Mouse (Mus musculus) midbrain, embryonic 14.5 days (tissue): ENCODE measurements around the gene Anks1b. TPM values are rescaled to one million over a fixed set of nuclear protein-coding genes. Genes with fewer than 3 reads are reported as not detected.

Source experiments
- ATAC-seq: fragments of 200-750 bp; cut with Nextera tagmentation; 2 replicates; pipeline ENCODE4 v1.8.0; 2017; ENCODE audit warnings: moderate number of reproducible peaks, moderate library complexity; ENCODE audit not compliant: low FRiP score, low TSS enrichment
- DNase-seq: peaks from one replicate; pipeline ENCODE4 v3.0.0-alpha.2; 2015
- H3K27ac ChIP-seq: fragments of 300-500 bp; sonication (generic); replicated peaks from 2 replicates; pipeline ENCODE4 v1.5.1; 2014; ENCODE audit warnings: mild to moderate bottlenecking, low read depth, low read length, moderate library complexity
- H3K27me3 ChIP-seq: fragments of 300-500 bp; sonication (generic); 2 replicates; pipeline ENCODE4 v1.6.1; 2014; ENCODE audit warnings: low read length, control low read depth, mixed read lengths; ENCODE audit not compliant: control insufficient read depth, insufficient read depth
- H3K36me3 ChIP-seq: fragments of 300-500 bp; sonication (generic); 2 replicates; pipeline ENCODE4 v1.6.1; 2014; ENCODE audit warnings: low read length, control low read depth; ENCODE audit not compliant: control insufficient read depth, insufficient read depth
- H3K4me1 ChIP-seq: fragments of 300-500 bp; sonication (generic); 2 replicates; pipeline ENCODE4 v1.6.1; 2014; ENCODE audit warnings: mild to moderate bottlenecking, antibody characterized with exemption, low read length, control low read depth; ENCODE audit not compliant: control insufficient read depth, insufficient read depth
- H3K4me2 ChIP-seq: fragments of 300-500 bp; sonication (generic); 2 replicates; pipeline ENCODE4 v1.6.1; 2014; ENCODE audit warnings: mild to moderate bottlenecking, low read length, moderate library complexity
- H3K4me3 ChIP-seq: fragments of 300-500 bp; sonication (generic); replicated peaks from 2 replicates; pipeline ENCODE4 v1.5.1; 2014; ENCODE audit warnings: low read depth, low read length
- H3K9ac ChIP-seq: fragments of 300-500 bp; sonication (generic); replicated peaks from 2 replicates; pipeline ENCODE4 v1.6.1; 2014; ENCODE audit warnings: mild to moderate bottlenecking, low read length, moderate library complexity
- H3K9me3 ChIP-seq: fragments of 300-500 bp; sonication (generic); 2 replicates; pipeline ENCODE4 v1.6.1; 2016; ENCODE audit warnings: low read length, control low read depth, mixed read lengths; ENCODE audit not compliant: control insufficient read depth
- WGBS: fragments of 180-500 bp; shearing (Covaris S2); extraction: QIAGEN DNeasy Blood & Tissue Kit; methylation state at CpG from one replicate; pipeline ENCODE4 v1.1.7; 2014; 5-methylcytosine and 5-hydroxymethylcytosine counted together
- polyA plus RNA-seq: library from polyadenylated mRNA; unstranded; fragments of >200 nt; fragmentation: Nextera tagmentation; extraction: Ambion mirVana; gene quantifications from 2 replicates; pipeline ENCODE4 v1.2.1, GENCODE M21; 2014

Gene Anks1b
- polyA plus RNA-seq, 1 experiment from 2014 or later: 73.1 TPM

DNA sequence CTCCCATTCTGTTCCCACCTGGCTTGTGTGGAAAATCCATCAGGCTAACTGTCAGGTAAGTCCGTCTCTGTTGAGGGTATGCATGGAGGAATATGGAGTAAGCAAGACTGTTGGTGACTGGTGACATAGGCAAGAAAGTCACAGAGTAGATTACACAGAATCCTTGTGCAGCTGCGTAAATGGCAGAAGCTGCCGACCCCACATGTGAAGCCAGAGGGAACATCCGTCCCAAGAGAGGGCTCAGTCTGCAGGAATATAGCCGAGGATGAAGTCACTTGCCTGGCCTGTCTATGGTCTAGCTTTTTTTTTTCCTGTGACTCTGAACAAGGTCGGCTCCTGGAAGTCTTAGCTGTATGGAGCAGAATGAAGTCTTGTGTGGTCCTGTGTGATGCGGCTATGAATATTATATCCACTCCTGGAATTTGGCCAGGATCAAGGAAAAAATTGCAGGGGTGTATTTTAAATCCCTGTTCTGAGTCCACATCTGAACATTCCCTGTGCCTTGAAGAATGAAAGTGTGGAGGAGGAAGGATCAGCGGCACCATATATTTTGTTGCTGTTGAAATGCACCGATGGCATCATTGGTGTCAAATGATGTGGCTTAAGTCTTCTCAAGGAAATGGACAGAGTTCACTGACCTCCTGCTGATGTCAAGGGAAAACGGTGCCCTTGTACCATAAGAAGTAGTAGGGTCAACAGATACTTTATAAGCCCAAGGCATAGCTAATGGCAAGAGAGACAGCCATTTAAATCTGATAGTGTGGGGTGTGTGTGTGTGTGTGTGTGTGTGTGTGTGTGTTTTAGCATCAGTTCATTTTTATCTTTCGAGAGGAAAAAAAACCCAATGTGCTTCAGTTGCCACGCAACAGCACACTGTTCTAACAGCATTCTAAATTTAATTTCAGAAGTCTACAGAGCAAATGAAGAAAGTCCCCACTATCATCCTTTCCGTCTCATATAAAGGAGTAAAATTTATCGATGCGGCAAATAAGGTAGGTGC, 1067.5 kb downstream of the Anks1b start:
- Histone ChIP-seq H3K4me3 (no peak overlapping the region), H3K9ac (no peak overlapping the region), H3K4me1 (no peaks in the 10 kb centered on the region), H3K9me3 (no peaks in the 10 kb centered on the region), H3K27ac (no peak overlapping the region), H3K4me2 (no peak overlapping the region), H3K36me3 (peaks cover 15% of the 10 kb centered on the region), H3K27me3 (no peaks in the 10 kb centered on the region)
- DNase-seq (no peak), ATAC-seq (no peak)
- WGBS: 84% methylated on average over 15 of the region's 15 CpGs

DNA sequence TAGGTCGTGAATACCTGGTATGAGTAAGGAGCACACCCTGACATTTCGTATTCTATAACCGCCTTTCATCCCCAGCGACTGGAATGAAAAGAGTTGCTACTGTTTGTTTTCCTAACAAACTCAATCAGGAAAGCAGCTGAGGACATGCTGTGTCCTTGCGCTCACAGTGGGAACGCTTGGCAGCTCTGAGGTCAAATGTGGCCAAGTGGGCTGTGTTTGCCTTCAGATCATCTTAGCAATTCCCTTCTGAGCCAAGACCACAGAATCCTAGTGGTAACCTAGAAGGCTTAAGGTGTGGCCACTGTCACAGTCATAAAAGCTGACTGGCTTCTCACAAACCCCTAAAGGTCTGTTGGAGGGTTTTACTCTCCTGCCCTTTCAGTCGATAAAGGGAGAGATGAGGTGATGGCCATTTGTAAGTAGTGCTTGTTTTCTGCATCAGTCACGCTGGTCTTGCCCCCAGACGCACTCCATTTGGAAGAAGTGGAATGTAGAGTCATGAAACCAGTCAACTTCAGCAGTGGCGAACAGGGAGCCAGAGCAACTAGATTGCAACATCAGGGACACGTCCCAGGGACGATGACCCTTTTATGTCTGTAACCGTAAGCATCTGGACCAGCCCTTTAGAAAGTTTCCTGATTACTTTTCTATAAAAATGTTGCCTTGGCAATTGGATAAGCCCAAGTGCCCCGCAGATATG, 1068.8 kb downstream of the Anks1b start:
- ATAC-seq (no peak), DNase-seq (no peak)
- no peaks in the 10 kb centered on the region for H3K9me3 ChIP-seq
- WGBS: 90% methylated on average over 14 of the region's 14 CpGs
- no peaks in the 10 kb centered on the region for H3K4me1 ChIP-seq
- H3K4me2 ChIP-seq: no peak overlapping the region
- no peak overlapping the region for H3K4me3 ChIP-seq
- H3K27ac ChIP-seq: no peak overlapping the region
- H3K36me3 ChIP-seq: peaks cover 20% of the 10 kb centered on the region
- no peak overlapping the region for H3K9ac ChIP-seq
- H3K27me3 ChIP-seq: no peaks in the 10 kb centered on the region

DNA sequence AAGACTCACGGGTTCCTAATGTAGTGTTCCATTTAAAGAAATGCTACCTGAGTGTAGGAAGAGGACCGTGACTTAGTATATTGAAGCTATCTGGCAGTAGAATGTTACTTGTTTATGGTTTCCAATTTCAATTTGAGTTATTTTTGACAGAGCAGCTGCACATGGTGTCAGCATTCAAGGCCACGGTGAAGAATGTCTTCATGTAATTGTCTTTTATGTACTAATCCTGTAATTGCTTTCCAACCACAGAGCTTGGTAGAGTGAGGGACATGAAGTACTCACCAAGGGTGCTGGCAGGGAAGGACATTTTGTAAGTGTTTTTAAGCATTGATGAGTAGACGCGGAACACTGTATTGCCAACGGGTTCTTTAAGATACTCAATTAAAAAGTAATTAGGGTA, 1073.7 kb downstream of the Anks1b start:
- ATAC-seq: no peak
- no peak overlapping the region for H3K27ac ChIP-seq
- no peak overlapping the region for H3K4me3 ChIP-seq
- no peak overlapping the region for H3K9ac ChIP-seq
- H3K4me2 ChIP-seq: no peak overlapping the region
- no peaks in the 10 kb centered on the region for H3K27me3 ChIP-seq
- H3K9me3 ChIP-seq: no peaks in the 10 kb centered on the region
- WGBS: 93% methylated on average over 6 of the region's 6 CpGs
- H3K4me1 ChIP-seq: no peaks in the 10 kb centered on the region
- H3K36me3 ChIP-seq: peaks cover 27% of the 10 kb centered on the region
- DNase-seq: no peak

DNA sequence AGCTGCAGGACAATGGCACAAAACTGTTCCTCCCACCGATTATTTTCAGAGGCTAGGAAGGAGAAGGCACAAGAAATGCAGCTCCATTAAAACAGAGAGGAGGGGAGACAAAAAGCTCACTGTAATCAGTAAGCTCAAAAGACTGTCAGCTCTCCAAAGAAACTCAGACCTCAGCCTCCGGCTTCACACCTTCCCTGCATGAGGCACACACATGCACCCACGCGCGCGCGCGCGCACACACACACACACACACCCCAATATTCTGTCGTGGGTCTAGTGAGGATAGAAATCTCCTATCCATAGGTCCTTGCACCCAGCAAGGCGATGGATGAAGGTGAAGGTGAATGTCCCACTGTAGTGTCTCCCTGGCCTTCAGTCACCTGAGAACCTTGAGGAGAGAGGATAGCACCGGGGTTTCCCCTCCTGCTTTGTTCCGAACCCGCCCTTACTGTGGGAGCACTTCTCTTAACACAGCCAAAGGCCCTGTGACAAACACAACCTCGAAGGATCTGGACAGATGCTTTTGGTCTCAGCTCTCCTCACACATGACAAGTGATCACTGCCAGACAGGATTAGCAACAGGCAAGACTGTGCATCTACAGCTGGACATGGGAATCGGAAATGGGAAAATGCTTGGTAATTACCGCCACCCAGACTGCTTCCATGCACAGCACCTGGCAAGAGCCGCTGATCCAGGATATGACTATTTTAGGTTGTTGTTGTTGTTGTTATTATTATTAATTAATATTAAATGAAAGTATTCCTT, 1074.5 kb downstream of the Anks1b start:
- DNase-seq (no peak), ATAC-seq (no peak)
- H3K4me3 ChIP-seq: no peak overlapping the region
- no peaks in the 10 kb centered on the region for H3K27me3 ChIP-seq
- no peaks in the 10 kb centered on the region for H3K4me1 ChIP-seq
- peaks cover 19% of the 10 kb centered on the region for H3K36me3 ChIP-seq
- H3K9ac ChIP-seq: no peak overlapping the region
- no peaks in the 10 kb centered on the region for H3K9me3 ChIP-seq
- no peak overlapping the region for H3K4me2 ChIP-seq
- WGBS: 93% methylated on average over 18 of the region's 18 CpGs
- H3K27ac ChIP-seq: no peak overlapping the region; the same call in 1 of the 2 replicates

DNA sequence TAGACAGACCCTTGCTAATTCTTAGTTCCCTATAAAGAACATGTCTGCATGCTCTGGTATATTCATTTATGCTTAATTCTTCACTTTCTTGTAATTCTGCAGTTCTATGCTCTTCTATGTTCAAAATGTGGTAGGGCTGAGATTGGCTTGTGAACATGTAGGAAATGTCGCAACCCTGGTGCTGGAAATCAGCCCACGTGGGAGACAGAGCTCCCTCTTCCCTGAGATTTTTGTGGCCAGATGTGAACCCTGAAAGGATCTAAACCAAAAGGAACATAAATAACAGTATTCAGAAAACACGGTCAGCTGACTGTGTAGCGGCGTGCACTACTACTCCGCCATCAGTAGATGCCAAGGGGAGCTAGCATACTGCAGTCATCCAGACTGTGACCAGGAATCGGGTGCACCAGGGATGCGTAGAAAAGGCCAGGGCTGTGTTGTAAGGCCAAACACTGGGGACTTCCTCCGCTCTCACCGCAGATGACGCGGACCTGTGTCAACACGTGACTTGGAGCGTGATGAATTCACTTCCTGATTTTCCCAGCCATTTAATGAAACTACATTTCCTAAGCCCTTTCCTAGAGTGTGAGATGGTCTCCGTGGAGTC, 1079.9 kb downstream of the Anks1b start:
- Histone ChIP-seq H3K27ac (no peak overlapping the region), H3K36me3 (peaks cover 12% of the 10 kb centered on the region), H3K4me1 (no peaks in the 10 kb centered on the region), H3K9me3 (no peaks in the 10 kb centered on the region), H3K4me3 (no peak overlapping the region), H3K9ac (no peak overlapping the region), H3K4me2 (no peak overlapping the region), H3K27me3 (no peaks in the 10 kb centered on the region)
- DNase-seq (no peak), ATAC-seq (no peak)
- 93% methylated on average over 15 of the region's 15 CpGs for WGBS

DNA sequence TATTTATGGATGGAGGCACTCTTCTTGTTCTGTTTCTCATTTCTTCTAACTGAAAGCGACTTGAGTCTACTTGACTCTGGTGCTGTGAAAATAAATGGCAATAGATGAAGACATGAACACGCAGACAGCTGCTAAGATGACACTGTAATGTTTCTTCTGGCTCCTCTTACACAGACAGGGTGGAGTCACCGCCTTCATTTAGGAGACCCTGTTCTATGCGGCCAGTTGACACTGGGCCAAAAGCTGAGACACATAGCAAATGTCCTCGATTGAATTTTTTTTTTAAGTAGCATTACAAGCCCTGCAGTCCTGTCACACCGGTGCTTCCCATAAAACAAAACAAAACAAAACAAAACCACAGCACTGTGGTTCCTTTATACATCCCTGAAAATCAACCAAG, 1080.5 kb downstream of the Anks1b start:
- Histone ChIP-seq H3K9ac (no peak overlapping the region), H3K4me1 (no peaks in the 10 kb centered on the region), H3K27me3 (no peaks in the 10 kb centered on the region), H3K4me2 (no peak overlapping the region), H3K36me3 (peaks cover 10% of the 10 kb centered on the region), H3K27ac (no peak overlapping the region), H3K4me3 (no peak overlapping the region), H3K9me3 (no peaks in the 10 kb centered on the region)
- 91% methylated on average over 6 of the region's 6 CpGs for WGBS
- ATAC-seq (no peak), DNase-seq (no peak)

DNA sequence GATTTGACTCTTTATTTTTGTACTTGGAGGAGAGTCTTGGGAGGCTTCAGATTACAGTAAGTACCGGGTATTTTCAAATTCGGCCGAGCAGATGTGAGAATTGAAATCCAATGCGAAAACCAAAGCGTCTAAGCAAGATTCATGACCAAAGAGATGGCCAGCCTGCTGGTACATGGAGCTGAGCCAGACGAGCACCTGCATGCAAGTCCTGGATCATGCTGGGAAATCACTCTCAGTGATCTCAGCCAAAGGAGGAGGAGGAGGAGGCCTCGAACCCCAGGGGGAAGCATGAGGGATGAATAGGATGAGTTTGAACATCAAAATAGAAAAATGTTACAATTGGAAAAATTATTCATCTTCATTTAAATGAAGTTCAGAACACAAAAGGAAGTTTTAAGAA, 1087.1 kb downstream of the Anks1b start:
- no peak for DNase-seq
- no peak overlapping the region for H3K27ac ChIP-seq
- H3K9me3 ChIP-seq: no peaks in the 10 kb centered on the region
- no peak overlapping the region for H3K4me2 ChIP-seq
- 81% methylated on average over 7 of the region's 7 CpGs for WGBS
- H3K36me3 ChIP-seq: no peaks in the 10 kb centered on the region
- ATAC-seq: no peak
- no peak overlapping the region for H3K4me3 ChIP-seq
- H3K9ac ChIP-seq: no peak overlapping the region
- H3K4me1 ChIP-seq: no peaks in the 10 kb centered on the region
- H3K27me3 ChIP-seq: no peaks in the 10 kb centered on the region

DNA sequence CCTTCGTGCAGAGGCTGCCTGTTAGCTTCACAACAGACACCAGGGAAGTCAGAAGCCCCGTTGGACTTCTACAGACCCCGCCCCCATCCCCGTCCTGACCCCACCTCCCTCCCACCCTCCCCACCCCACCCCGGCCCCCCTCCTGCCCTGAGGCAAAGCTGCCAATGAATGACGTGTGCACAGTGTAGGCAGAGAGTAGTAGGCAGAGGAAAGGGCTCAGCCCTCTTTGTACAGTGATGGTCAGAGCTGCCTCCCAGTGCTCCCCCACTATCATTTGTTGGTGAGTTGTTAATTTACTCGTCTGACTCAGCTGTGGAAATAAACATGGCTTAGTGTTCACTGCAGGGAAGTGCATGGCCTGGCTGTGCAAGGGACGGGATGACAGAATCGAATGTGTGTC, 1091.2 kb downstream of the Anks1b start:
- no peak overlapping the region for H3K4me2 ChIP-seq
- peaks cover 12% of the 10 kb centered on the region; the same call in 1 of the 2 replicates for H3K27me3 ChIP-seq
- no peak overlapping the region for H3K4me3 ChIP-seq
- H3K36me3 ChIP-seq: no peaks in the 10 kb centered on the region
- no peak overlapping the region for H3K9ac ChIP-seq
- H3K4me1 ChIP-seq: peaks cover 3% of the 10 kb centered on the region; the same call in 1 of the 2 replicates
- WGBS: 26% methylated on average over 9 of the region's 9 CpGs
- H3K9me3 ChIP-seq: no peaks in the 10 kb centered on the region
- ATAC-seq: no peak
- DNase-seq: no peak
- H3K27ac ChIP-seq: no peak overlapping the region
